Mouse (Mus musculus): ENCODE results near the gene Rangrf. TPM values are rescaled to one million over a fixed set of nuclear protein-coding genes. Genes with fewer than 3 reads are reported as not detected.

Rangrf gene
- total and polyA plus RNA-seq, 3 experiments = 80.7 to 145 (median 100) TPM

- no peaks in the 10 kb centered on the region for H3K27me3 ChIP-seq (ENCODE audit: control insufficient read depth, insufficient read depth, low read length)
- no peaks in the 10 kb centered on the region for H3K36me3 ChIP-seq (ENCODE audit: control insufficient read depth, insufficient read depth, low read length)
- H3K27ac ChIP-seq = no peak overlapping the region
- no peak overlapping the region for H3K4me3 ChIP-seq
- no peak overlapping the region for H3K9ac ChIP-seq (ENCODE audit: low read depth, low read length)
- H3K4me1 ChIP-seq (ENCODE audit: control insufficient read depth, insufficient read depth, low read length) = peaks cover 3% of the 10 kb centered on the region
- no peaks in the 10 kb centered on the region for H3K79me2 ChIP-seq (replicated peaks; ENCODE audit: control insufficient read depth, insufficient read depth, low read length)
- intact Hi-C loops (cut with DNase I) = no loop called here
- no peak for TF ChIP-seq CTCF (IDR thresholded peaks at IDR 0.05)
- no peak for TF ChIP-seq EP300 (IDR thresholded peaks at IDR 0.05; ENCODE audit: insufficient read depth, low read depth, low read length)
- no peak for TF ChIP-seq POLR2A (IDR thresholded peaks at IDR 0.05; ENCODE audit: insufficient read depth, low read depth, low read length)
- DNase-seq = no peak
- 90% methylated on average over 11 of the region's 11 CpGs for WGBS
Observed at GRCm38 (mm10) chr11:68987365-68987882, 12.4 kb upstream of the Rangrf start.

- H3K4me1 ChIP-seq (ENCODE audit: control insufficient read depth, insufficient read depth, low read length) = peaks cover 3% of the 10 kb centered on the region
- WGBS = 28% methylated on average over 4 of the region's 4 CpGs
- no peak for TF ChIP-seq POLR2A (IDR thresholded peaks at IDR 0.05; ENCODE audit: insufficient read depth, low read depth, low read length)
- peak; percentile 86; the same call in 1 of the 2 replicates for TF ChIP-seq EP300 (IDR thresholded peaks at IDR 0.05; ENCODE audit: insufficient read depth, low read depth, low read length)
- peak; percentile 90 for TF ChIP-seq CTCF (IDR thresholded peaks at IDR 0.05)
Observed at GRCm38 (mm10) chr11:68982639-68983369, 7.8 kb upstream of the Rangrf start.

GRCm38 (mm10) chr11:68980919-68981318, 5.9 kb upstream of the Rangrf start:
- H3K79me2 ChIP-seq (replicated peaks; ENCODE audit: control insufficient read depth, insufficient read depth, low read length) = no peaks in the 10 kb centered on the region
- DNase-seq = no peak
- no peaks in the 10 kb centered on the region for H3K36me3 ChIP-seq (ENCODE audit: control insufficient read depth, insufficient read depth, low read length)
- no peak overlapping the region for H3K4me3 ChIP-seq
- H3K4me1 ChIP-seq (ENCODE audit: control insufficient read depth, insufficient read depth, low read length) = peaks cover 3% of the 10 kb centered on the region
- no peak for TF ChIP-seq POLR2A (IDR thresholded peaks at IDR 0.05; ENCODE audit: insufficient read depth, low read depth, low read length)
- TF ChIP-seq EP300 (IDR thresholded peaks at IDR 0.05; ENCODE audit: insufficient read depth, low read depth, low read length) = no peak
- no peak for TF ChIP-seq CTCF (IDR thresholded peaks at IDR 0.05)
- intact Hi-C loops (cut with DNase I) = no loop called here
- no peak overlapping the region for H3K9ac ChIP-seq (ENCODE audit: low read depth, low read length)
- H3K27me3 ChIP-seq (ENCODE audit: control insufficient read depth, insufficient read depth, low read length) = no peaks in the 10 kb centered on the region
- no peak overlapping the region for H3K27ac ChIP-seq
- WGBS = 71% methylated on average over 3 of the region's 3 CpGs

More at GRCm38 (mm10) chr11:68982639-68983369, 7.8 kb upstream of the Rangrf start:
- no peaks in the 10 kb centered on the region for H3K27me3 ChIP-seq (ENCODE audit: control insufficient read depth, insufficient read depth, low read length)
- peak; percentile 71 to 84 for DNase-seq
- H3K79me2 ChIP-seq (replicated peaks; ENCODE audit: control insufficient read depth, insufficient read depth, low read length) = no peaks in the 10 kb centered on the region
- H3K9ac ChIP-seq (ENCODE audit: low read depth, low read length) = no peak overlapping the region
- intact Hi-C loops (cut with DNase I) = loop anchor here (1.0 to 2.0 kb wide), 2 partner anchors 16 to 77 kb away; no protein-coding TSS in a partner anchor
- H3K36me3 ChIP-seq (ENCODE audit: control insufficient read depth, insufficient read depth, low read length) = no peaks in the 10 kb centered on the region
- no peak overlapping the region for H3K27ac ChIP-seq
- H3K4me3 ChIP-seq = no peak overlapping the region

GRCm38 (mm10) chr11:68979320-68979733, 4.3 kb upstream of the Rangrf start:
- TF ChIP-seq EP300 (IDR thresholded peaks at IDR 0.05; ENCODE audit: insufficient read depth, low read depth, low read length) (no peak), POLR2A (IDR thresholded peaks at IDR 0.05; ENCODE audit: insufficient read depth, low read depth, low read length) (no peak), CTCF (IDR thresholded peaks at IDR 0.05) (no peak)
- H3K36me3 ChIP-seq (ENCODE audit: control insufficient read depth, insufficient read depth, low read length) = no peaks in the 10 kb centered on the region
- no peak overlapping the region for H3K4me3 ChIP-seq
- DNase-seq = no peak
- intact Hi-C loops (cut with DNase I) = no loop called here
- H3K9ac ChIP-seq (ENCODE audit: low read depth, low read length) = no peak overlapping the region
- peaks cover 3% of the 10 kb centered on the region for H3K4me1 ChIP-seq (ENCODE audit: control insufficient read depth, insufficient read depth, low read length)
- no peak overlapping the region for H3K27ac ChIP-seq
- WGBS = 51% methylated on average over 5 of the region's 5 CpGs
- no peaks in the 10 kb centered on the region for H3K27me3 ChIP-seq (ENCODE audit: control insufficient read depth, insufficient read depth, low read length)
- H3K79me2 ChIP-seq (replicated peaks; ENCODE audit: control insufficient read depth, insufficient read depth, low read length) = no peaks in the 10 kb centered on the region

GRCm38 (mm10) chr11:68975601-68976000, 616 bp upstream of the Rangrf start:
- WGBS = 82% methylated on average over 1 of the region's 1 CpGs
- H3K9ac ChIP-seq (ENCODE audit: low read depth, low read length) = no peak overlapping the region
- TF ChIP-seq POLR2A (IDR thresholded peaks at IDR 0.05; ENCODE audit: insufficient read depth, low read depth, low read length) = no peak
- TF ChIP-seq CTCF (IDR thresholded peaks at IDR 0.05) = no peak
- TF ChIP-seq EP300 (IDR thresholded peaks at IDR 0.05; ENCODE audit: insufficient read depth, low read depth, low read length) = no peak
- no peaks in the 10 kb centered on the region for H3K79me2 ChIP-seq (replicated peaks; ENCODE audit: control insufficient read depth, insufficient read depth, low read length)
- intact Hi-C loops (cut with DNase I) = no loop called here
- H3K27ac ChIP-seq = no peak overlapping the region
- H3K36me3 ChIP-seq (ENCODE audit: control insufficient read depth, insufficient read depth, low read length) = no peaks in the 10 kb centered on the region
- no peaks in the 10 kb centered on the region for H3K27me3 ChIP-seq (ENCODE audit: control insufficient read depth, insufficient read depth, low read length)
- no peak overlapping the region for H3K4me3 ChIP-seq
- H3K4me1 ChIP-seq (ENCODE audit: control insufficient read depth, insufficient read depth, low read length) = peaks cover 6% of the 10 kb centered on the region
- no peak for DNase-seq

GRCm38 (mm10) chr11:68974059-68974450, 930 bp downstream of the Rangrf start:
- H3K27ac ChIP-seq = peak overlapping the region; percentile 66
- peak overlapping the region; percentile 67 for H3K9ac ChIP-seq (ENCODE audit: low read depth, low read length)
- no peak for DNase-seq

More at GRCm38 (mm10) chr11:68974059-68974450, 930 bp downstream of the Rangrf start:
- TF ChIP-seq CTCF (IDR thresholded peaks at IDR 0.05) (no peak), EP300 (IDR thresholded peaks at IDR 0.05; ENCODE audit: insufficient read depth, low read depth, low read length) (no peak), POLR2A (IDR thresholded peaks at IDR 0.05; ENCODE audit: insufficient read depth, low read depth, low read length) (no peak)
- H3K79me2 ChIP-seq (replicated peaks; ENCODE audit: control insufficient read depth, insufficient read depth, low read length) = no peaks in the 10 kb centered on the region
- intact Hi-C loops (cut with DNase I) = no loop called here
- 37% methylated on average over 6 of the region's 6 CpGs for WGBS
- H3K36me3 ChIP-seq (ENCODE audit: control insufficient read depth, insufficient read depth, low read length) = no peaks in the 10 kb centered on the region
- peaks cover 7% of the 10 kb centered on the region for H3K4me1 ChIP-seq (ENCODE audit: control insufficient read depth, insufficient read depth, low read length)
- peak overlapping the region; percentile 56 for H3K4me3 ChIP-seq
- H3K27me3 ChIP-seq (ENCODE audit: control insufficient read depth, insufficient read depth, low read length) = no peaks in the 10 kb centered on the region
